Mouse (Mus musculus) bone marrow macrophage, adult 2 months (primary cell): ENCODE measurements around the gene Pi4ka.

ENCODE experiments used
- CTCF ChIP-seq: IDR thresholded peaks from 2 replicates; pipeline ENCODE4 v1.5.1; 2012; ENCODE audit warnings: low read depth, mild to moderate bottlenecking, low read length, moderate library complexity
- POLR2A ChIP-seq: IDR thresholded peaks from 2 replicates; pipeline ENCODE4 v1.6.1; 2012; ENCODE audit warnings: mild to moderate bottlenecking, low read depth, low read length, borderline replicate concordance

GRCm38 (mm10) chr16:17329848-17330570 lies 76.1 kb downstream of the Pi4ka start:
- TF ChIP-seq CTCF, result no peak
- TF ChIP-seq POLR2A, result no peak
